Mouse (Mus musculus) gastrocnemius, adult 2 months (tissue): ENCODE data around the gene Atp1a4. TPM values are rescaled to one million over a fixed set of nuclear protein-coding genes. Genes with fewer than 3 reads are reported as not detected.
"Not testable (repeated sequence)": the region's sequence is repeated elsewhere in the genome, so short reads cannot be mapped to it uniquely, and the experiment has no call there.

Experiments
- DNase-seq: peaks from one replicate; pipeline ENCODE4 v3.0.0; 2022
- H3K27ac ChIP-seq: fragments of 200-600 bp; 2 replicates; pipeline ENCODE4 v1.8.1; 2022; ENCODE audit warnings: mild to moderate bottlenecking
- H3K4me3 ChIP-seq: fragments of 200-600 bp; 2 replicates; pipeline ENCODE4 v1.8.1; 2022; ENCODE audit warnings: mild to moderate bottlenecking, moderate library complexity
- CTCF ChIP-seq: fragments of 200-600 bp; IDR thresholded peaks from 2 replicates; pipeline ENCODE4 v1.8.1; 2022; ENCODE audit warnings: antibody characterized with exemption, mild to moderate bottlenecking, moderate library complexity
- intact Hi-C: fragments of 180-260 bp; cut with DNase I; formaldehyde crosslinking; loops from one replicate; pipeline ENCODE4 v1.15.1; 2025
- total RNA-seq, 2 experiments: library from RNA; stranded (reverse); gene quantifications; 2 replicates each; pipeline ENCODE4 v1.2.3; 2021

Gene Atp1a4
- total RNA-seq, 2 experiments from 2014 or later: 0.20 to 0.43 TPM

GRCm38 (mm10) chr1:172279768-172280509 is 21.7 kb upstream of the Atp1a4 start:
- TF ChIP-seq CTCF: no peak
- H3K27ac ChIP-seq: peak overlapping the region; percentile 28
- peak; percentile 24 for DNase-seq
- H3K4me3 ChIP-seq: no peak overlapping the region
- intact Hi-C loops: no loop called here

- TF ChIP-seq CTCF: no peak
These were observed 20.1 kb upstream of the Atp1a4 start for GRCm38 (mm10) chr1:172278328-172278727.

GRCm38 (mm10) chr1:172277172-172277571 is 19.0 kb upstream of the Atp1a4 start:
- peak; percentile 20 for DNase-seq
- no peak for TF ChIP-seq CTCF
- Histone ChIP-seq H3K4me3 (no peak overlapping the region), H3K27ac (peak overlapping the region; percentile 49)
- intact Hi-C loops: no loop called here

More at GRCm38 (mm10) chr1:172278328-172278727, 20.1 kb upstream of the Atp1a4 start:
- DNase-seq: peak; percentile 25
- intact Hi-C loops: no loop called here
- Histone ChIP-seq H3K27ac (peak overlapping the region; percentile 28), H3K4me3 (no peak overlapping the region)

- no peak for DNase-seq
- intact Hi-C loops: no loop called here
- peak overlapping the region; percentile 72; the same call in 1 of the 2 replicates for H3K27ac ChIP-seq
- no peak overlapping the region for H3K4me3 ChIP-seq
- TF ChIP-seq CTCF: no peak
These were observed 16.3 kb upstream of the Atp1a4 start for GRCm38 (mm10) chr1:172274547-172274946.

- TF ChIP-seq CTCF: no peak
- intact Hi-C loops: no loop called here
- peak overlapping the region; percentile 72; the same call in 1 of the 2 replicates for H3K27ac ChIP-seq
- H3K4me3 ChIP-seq: no peak overlapping the region
- DNase-seq: peak; percentile 23
These were observed 15.9 kb upstream of the Atp1a4 start for GRCm38 (mm10) chr1:172274116-172274515.

- no peak overlapping the region for H3K4me3 ChIP-seq
- H3K27ac ChIP-seq: peak overlapping the region; percentile 72
- TF ChIP-seq CTCF: no peak
- intact Hi-C loops: no loop called here
- peak; percentile 58 for DNase-seq
These were observed 15.2 kb upstream of the Atp1a4 start for GRCm38 (mm10) chr1:172273386-172273785.

GRCm38 (mm10) chr1:172271765-172272164 is 13.6 kb upstream of the Atp1a4 start:
- no peak overlapping the region for H3K4me3 ChIP-seq
- intact Hi-C loops: no loop called here
- DNase-seq: no peak
- TF ChIP-seq CTCF: no peak
- H3K27ac ChIP-seq: peak overlapping the region; percentile 72

- Histone ChIP-seq H3K27ac (no peak overlapping the region; the same call in 1 of the 2 replicates), H3K4me3 (no peak overlapping the region)
- no peak for TF ChIP-seq CTCF
- intact Hi-C loops: no loop called here
- no peak for DNase-seq
These were observed 13.0 kb upstream of the Atp1a4 start for GRCm38 (mm10) chr1:172271208-172271607.

GRCm38 (mm10) chr1:172261477-172262078 is 3.4 kb upstream of the Atp1a4 start, which contains the start of gene Igsf8:
TSS of gene Igsf8 (plus strand) at chr1:172261641.
- DNase-seq: no peak
- intact Hi-C loops: no loop called here
- Histone ChIP-seq H3K4me3 (no peak within 1 kb of the TSS), H3K27ac (no peak within 1 kb of the TSS)
- TF ChIP-seq CTCF: no peak

- peak; percentile 63 for DNase-seq
- H3K4me3 ChIP-seq: no peak overlapping the region
- no peak overlapping the region for H3K27ac ChIP-seq
- peak; percentile 79 for TF ChIP-seq CTCF
- intact Hi-C loops: loop anchor here (5.0 kb wide), 2 partner anchors 40 to 100 kb away; partner anchors contain the start of genes Dcaf8 and Pea15a
These were observed 10.5 kb downstream of the Atp1a4 start for GRCm38 (mm10) chr1:172247679-172248078.

GRCm38 (mm10) chr1:172247216-172247615 is 11.0 kb downstream of the Atp1a4 start:
- H3K4me3 ChIP-seq: no peak overlapping the region
- no peak for DNase-seq
- no peak for TF ChIP-seq CTCF
- H3K27ac ChIP-seq: no peak overlapping the region
- intact Hi-C loops: loop anchor here (5.0 kb wide), 2 partner anchors 40 to 100 kb away; partner anchors contain the start of genes Dcaf8 and Pea15a

GRCm38 (mm10) chr1:172244645-172245044 is 13.6 kb downstream of the Atp1a4 start:
- not testable (repeated sequence) for H3K27ac ChIP-seq, H3K4me3 ChIP-seq, DNase-seq
- intact Hi-C loops: loop anchor here (5.0 kb wide), 2 partner anchors 37 to 97 kb away; partner anchors contain the start of genes Dcaf8 and Pea15a
